Mouse (Mus musculus) kidney, adult 11 months (tissue): ENCODE measurements around the gene Cyp4f14.

ENCODE experiments used
- DNase-seq: peaks from one replicate; pipeline ENCODE4 v3.0.0; 2022

Gene Cyp4f14

DNA sequence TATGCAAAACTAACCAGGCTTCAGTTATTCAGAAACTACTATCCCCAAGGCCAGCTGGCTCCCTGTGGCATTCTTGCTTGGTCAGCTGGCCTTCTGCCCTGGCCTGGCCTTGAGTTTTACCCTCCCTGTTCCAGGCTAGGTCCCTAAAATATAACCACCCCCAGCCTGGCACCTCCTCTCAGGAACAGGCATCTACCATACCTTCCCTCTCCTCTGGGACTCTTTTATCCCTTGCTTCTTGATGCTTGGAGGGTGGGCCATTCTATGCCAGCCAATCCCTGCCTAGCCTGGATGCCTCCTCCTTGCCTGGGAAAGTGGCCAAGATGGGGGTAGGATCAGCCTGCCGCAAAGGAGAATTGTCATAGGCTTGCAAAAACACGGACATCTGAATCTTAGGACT, at the start of gene Cyp4f14:
Gene Cyp4f14, minus strand, starts transcription at position 212 of the 400 bp plus-strand sequence.
- peak; percentile 74 for DNase-seq

DNA sequence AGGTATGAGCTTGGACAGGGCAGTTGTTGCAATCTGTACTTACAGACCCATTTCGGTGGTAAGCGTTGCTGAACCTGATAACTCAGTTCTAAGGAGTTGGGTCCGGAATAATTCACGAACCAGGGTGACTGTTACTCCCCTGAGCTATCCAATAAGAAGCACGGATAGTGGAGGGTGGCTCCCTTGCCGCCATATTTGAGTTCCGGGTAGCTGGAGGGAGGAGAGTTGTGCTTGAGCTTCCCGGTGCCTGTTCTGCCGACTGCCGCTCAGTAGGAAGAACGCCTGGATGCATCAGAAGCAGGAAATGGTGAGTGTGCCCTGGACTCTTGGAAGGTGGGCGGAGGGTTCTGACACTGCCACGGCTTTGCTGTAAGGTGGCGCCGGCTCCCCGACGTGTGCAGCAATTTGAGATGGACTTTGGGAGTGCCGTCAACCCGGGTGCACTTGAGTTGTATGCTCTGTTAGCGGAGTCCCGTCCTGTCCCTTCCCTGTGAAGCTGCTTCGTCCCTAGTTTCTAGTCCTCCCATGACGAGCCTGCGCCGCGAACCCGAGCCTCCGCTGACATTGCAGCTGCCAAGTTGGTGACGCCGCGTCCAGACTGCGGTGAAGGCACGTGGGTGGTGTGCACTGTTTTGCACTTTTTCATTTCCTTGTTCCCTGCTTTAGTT, 48.6 kb upstream of the Cyp4f14 start, which contains the start of gene Zfp472:
Gene Zfp472, plus strand, starts transcription at position 192 of the 668 bp plus-strand sequence.
- peak; percentile 92 for DNase-seq

DNA sequence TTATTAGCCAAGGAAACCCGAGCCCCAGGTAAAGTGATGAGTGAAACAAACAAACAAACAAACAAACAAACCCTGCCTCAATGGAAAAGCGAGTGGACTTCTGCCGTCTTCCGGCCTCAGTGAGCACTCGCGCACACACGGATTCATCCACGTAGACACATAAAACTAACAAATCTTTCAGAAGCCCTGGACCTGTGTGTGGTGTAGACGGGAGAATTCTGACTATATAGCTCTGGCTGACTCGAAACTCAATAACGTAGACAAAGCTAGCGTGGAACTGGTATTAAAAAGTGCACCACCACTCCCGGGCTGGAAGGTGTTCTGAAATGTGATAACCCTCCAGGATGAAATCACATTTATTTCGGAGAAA, 48.1 kb upstream of the Cyp4f14 start:
- no peak for DNase-seq

DNA sequence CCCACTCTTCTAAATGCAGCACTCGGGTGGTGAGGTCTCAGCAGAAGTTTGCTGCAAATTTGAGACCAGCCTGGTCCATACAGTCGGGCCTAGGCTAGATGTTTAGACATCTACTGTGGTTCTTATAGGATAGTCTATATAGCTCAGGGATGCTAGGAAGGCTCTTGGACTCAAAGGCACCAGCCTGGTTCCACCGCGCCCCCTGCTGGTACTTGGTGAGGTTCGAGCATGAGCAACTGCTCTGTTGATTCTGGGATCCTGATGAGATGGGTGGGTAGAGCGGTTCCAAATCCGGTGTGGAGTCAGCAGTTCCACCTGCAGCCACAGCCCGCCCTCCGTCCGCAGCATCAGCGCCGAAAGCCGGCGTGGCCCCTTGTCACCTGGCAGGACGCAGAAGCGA, 34.3 kb upstream of the Cyp4f14 start:
- DNase-seq, result peak; percentile 57

DNA sequence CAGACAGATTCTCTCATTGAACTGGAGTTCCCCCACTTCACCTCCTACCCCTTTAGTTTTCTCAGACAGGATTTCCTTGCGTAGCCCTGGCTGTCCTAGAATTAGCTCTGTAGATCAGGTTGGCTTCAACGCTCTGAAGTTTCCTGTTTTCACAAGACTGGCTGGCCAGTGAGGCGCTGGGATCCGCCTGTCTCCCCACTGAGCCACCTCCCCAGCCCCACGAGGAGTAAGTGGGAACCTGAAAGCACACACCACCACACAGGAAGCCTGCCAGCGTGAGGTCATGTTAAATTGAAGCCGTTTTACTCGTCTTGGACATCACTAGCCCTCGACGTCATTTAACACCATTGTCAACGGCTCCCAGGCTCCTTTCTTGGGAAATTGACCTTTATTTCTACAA, 33.9 kb upstream of the Cyp4f14 start:
- DNase-seq, result no peak

DNA sequence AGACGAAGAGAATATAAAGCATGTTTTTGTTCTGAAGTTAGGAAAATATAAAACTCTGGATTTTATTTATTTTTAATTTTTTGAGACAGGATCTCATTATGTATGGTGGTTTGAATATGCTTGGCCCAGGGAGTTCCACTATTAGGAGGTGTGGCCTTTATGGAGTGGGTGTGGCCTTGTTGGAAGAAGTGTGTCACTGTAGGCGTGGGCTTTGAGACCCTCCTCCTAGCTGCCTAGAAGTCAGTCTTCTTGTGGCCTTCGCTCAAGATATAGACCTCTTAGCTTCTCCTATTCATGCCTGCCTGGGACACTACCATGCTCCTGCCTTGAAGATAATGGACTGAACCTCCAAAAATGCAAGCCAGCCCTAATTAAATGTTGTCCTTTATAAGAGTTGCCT, 33.0 kb upstream of the Cyp4f14 start:
- no peak for DNase-seq

DNA sequence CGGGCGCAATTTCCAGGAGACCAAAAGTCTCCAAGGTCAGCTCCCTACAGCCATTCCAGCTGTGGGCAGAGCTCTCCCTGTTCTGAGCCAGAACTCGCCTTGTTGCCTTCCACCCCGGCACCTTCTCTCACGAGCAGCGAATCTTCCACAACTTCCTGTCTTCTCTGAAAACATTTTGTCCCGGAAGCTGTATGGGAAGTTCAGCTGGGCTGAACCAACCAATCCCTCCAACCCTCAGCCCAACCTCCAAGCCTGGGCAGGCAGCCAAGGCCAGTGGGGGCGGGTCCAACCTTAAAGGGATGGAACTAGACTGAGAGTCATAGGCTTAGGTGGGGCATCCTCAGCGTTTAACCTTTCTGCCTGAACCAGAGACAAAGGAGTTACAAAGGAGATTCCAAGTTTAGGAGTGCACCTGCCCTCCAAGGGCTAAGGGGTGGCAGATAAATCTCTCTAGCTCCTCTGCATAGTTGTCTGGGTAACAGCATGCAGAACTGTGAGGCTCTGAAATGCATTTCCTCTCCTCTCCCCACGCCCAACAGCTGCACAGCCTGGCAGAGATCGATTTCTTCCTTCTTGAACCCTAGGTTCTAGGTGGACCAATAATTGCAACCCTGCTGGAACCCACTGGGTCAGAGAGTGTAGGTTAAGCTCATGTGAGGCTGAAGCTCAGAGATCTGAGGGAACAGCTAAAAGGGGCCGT, 30.2 kb upstream of the Cyp4f14 start, which contains the start of gene Cyp4f13:
Gene Cyp4f13, minus strand, starts transcription at position 188 of the 700 bp plus-strand sequence.
- peak; percentile 95 for DNase-seq

DNA sequence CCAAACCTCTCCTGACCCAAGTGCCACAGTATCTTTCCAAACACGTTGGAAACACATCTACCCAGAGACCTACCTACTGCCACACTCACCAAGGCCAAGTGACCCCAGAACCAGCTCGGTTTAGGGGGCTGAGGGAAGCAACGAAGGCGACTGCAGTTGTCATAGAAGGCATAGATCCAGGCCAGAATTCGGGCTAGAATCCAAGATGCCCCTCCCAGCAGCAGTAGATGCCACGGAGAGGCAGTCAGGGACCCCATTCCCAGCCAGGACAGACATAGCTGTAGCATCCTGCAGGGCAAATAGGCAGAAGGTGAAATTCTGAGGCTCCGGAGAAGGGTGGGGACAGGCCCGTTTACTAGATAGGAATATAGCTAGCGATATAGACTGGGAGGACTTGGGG, 29.6 kb upstream of the Cyp4f14 start:
- no peak for DNase-seq

DNA sequence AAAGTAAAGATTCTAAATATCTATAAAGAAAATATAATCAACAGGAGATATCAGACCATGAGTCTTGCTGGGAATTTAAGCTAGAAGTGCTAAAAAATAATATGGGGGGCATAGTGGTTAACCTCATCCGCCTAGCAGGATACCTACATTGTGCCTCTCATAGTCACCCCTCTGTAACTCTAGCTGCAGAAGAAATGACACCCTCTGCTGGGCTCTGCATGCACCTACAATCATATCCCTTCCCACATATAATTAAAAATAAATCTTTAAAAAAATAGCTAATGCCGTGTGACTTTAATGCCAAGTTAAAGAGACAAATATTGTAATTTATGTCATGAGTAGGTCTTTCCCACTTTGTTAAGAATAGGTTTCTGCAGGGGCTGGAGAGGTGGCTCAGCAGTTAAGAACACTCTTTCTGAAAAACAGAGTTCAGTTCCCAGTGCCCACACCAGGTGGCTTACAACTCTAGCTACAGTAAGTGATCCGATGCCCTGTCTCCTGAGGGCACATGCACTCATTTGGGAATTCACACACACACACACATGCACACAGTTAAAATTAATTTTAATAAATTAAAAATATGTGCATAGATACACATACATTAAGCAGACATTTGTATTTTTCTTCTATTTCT, 27.4 kb upstream of the Cyp4f14 start:
- DNase-seq, result no peak

DNA sequence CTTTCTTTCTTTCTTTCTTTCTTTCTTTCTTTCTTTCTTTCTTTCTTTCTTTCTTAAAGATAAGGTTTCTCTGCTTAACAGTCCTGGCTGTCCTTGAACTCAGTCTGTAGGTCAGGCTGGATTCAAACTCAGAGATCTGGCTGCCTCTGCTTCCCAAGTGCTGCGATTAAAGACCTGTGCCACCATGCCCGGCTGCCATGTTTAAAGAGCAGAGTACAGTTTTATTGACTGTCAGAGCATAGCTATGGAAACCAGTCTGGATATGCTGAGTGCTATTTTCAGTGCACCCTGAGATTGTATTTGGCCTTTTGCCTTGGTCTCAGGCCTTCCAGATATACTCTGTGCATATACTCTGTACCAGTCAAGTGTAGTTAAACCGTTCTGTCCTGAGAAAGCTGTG, 26.5 kb upstream of the Cyp4f14 start:
- DNase-seq, result no peak

DNA sequence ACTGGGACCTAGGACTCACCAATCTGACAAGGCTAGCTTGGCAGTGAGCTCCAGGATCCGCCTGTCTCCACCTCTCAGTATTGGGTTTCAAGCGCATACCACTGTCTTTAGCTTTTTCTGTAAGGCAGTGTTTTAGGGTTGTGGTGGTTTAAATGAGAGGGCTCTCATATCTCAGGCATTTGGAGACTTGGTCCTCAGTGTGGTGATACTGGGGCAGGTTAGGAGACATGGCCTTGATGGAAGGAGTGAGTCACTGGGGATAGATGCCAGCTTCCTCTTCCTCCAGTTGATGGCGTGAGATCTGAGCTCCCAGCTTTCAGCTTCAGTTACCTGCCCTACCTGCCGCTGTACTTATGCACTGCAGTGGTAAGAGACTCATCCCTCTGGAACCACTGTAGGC, 22.7 kb upstream of the Cyp4f14 start:
- DNase-seq, result no peak

DNA sequence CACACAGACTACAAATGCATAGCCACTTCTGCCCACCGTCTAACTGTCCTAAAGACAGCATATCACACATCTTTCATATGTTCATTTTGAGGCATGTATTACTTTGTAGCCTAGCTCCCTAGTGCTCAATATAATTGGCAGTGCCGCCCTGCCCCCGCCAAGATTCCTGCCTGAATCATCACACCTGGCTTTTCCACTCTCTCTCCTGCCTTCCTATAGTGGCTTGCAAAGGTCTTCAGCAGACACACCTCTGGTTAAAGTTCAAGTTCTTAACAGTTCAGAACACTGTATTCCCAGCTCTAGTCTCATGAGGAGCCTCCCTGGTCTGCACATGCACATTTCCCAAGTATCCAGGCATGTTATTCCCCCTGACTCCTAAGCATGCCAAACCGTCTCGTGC, 10.7 kb upstream of the Cyp4f14 start:
- DNase-seq, result no peak

DNA sequence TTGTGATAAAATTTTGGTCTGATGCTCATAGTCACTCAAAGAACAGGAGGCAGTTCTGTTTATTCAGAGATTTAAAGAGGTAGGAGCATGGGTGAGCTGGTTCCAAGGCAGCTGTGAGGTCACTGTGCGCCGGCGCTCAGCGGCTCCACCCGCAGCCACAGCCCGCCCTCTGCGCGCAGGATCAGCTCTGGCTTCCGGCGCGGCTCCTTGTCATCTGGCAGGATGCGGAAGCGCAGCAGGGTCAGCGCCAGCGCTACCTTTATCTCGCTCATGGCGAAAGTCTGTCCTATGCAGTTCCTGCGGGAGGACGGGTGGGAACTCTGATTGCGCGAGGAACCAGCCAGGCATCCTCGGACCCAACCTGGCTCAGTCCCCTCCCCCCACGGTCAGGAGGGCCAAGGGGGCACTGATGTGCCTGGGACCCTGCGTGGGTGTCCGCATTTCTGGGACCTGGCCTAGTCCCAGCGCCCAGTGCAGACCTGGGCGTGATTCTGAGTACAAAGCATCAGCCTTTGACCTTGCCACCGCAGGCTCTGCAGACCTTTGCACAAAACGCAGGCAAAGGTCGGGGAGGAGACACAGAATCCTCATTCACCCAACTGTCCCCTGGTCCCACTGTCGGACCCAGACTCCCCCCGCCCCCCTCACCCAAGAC, 7.6 kb upstream of the Cyp4f14 start:
- peak; percentile 69 for DNase-seq

DNA sequence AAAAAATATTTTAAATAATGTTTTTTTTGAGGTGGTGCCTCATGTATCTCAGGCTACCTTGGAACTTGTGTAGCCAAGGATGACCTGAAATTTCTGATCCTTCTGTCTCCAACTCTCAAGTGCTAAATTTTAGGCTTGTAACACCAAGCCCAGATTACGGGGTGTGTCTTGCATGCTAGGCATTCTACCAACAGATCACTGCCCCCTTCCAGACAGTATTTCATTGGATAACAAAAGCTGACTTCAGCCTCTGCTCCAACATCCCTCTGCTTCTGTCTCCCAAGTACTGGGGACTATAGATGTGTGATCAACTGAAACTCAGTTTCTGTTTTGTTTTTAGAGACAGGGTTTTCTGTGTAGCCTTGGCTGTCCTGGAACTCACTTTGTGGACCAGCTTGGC, 6.5 kb upstream of the Cyp4f14 start:
- no peak for DNase-seq

DNA sequence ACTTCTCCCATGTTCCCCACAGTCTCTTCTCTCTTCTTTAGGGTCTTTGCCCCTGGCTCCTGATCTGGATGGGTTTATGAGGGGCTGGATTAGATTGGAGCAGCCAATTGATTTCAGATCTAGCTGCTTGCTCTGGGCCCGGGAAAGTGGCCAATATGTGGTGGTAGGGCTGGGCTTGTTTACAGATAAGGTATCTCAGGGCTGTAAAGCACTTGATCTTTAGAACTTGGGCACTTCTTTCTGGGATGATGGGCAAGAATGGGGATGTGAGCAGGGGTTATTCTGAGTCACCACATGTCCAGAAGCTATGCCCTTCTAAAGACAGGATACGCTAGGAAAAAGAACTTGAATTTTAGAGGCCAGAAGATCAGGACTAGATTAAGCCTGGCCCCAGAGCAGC, 2.0 kb upstream of the Cyp4f14 start:
- DNase-seq, result no peak

DNA sequence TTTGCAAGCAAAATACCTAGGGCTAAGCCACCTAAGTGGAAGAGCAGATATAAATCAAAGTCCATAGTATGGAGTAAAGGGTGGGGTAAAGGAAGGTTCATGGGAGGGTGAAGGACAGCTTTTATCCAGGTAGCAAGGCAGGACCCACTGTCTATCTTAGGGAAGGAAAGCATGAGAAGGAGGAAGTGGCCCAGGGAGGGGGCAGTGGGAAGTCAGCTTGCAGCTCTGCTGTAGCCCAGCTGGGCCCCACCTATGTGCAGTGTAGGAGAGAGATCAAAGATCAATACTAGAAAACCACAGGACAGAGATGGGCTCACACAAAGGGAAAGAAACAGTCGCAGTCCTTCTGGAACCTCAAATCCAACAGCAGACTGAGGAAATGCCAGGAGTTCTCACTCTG, 1.1 kb downstream of the Cyp4f14 start:
- DNase-seq, result no peak

DNA sequence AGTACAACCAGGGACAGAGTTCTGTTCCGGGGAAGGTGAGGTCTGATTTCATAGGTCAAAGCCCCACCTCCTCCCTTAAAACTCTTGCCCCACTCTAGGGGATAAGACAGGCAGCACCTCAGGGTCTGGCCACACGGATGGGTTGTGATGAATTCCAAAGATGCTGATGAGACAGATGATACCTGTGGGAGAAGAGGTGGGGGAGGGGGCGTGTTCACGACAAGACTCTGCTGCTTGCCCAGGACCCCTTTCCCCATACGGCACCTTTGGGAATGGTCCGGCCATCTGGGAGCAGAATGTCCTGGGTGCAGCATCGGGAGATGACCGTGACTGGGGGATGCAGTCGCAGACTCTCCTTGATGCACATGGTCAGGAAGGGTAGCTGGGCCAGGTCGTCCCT, 11.0 kb downstream of the Cyp4f14 start:
- no peak for DNase-seq

DNA sequence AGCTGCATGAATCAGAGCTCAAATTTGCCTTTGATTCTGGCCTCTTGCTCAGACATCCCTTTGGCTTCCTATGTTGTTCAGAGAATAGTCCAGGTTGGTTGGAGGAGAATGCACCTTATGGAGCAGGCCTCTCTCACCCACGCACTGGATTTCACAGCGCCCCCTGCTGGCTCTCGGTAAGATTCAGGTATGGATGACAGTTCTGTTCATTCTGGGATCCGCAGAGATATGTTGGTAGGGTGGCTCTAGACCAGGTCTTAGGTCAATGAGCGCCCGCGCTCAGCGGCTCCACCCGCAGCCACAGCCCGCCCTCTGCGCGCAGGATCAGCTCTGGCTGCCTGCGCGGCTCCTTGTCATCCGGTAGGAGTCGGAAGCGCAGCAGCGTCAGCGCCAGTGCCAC, 11.9 kb downstream of the Cyp4f14 start:
- DNase-seq, result peak; percentile 21

DNA sequence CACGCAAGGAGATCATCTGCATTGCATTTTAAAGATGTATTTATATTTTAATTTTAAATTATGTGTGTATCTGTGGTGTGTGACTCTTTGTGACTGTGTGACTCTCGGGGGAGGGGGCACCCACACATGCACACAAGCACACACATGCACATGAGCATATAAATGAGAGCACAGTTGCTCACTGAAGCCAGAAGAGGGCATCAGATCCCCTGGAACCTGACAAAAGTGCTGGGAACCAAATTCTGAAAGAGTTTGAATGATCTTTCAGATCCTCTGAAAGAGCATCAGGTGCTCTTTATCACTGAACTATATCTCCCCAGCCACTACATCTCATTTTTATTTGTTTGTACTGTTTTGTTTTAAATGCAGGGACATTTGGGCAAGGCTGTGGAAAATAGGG, 12.7 kb downstream of the Cyp4f14 start:
- no peak for DNase-seq

DNA sequence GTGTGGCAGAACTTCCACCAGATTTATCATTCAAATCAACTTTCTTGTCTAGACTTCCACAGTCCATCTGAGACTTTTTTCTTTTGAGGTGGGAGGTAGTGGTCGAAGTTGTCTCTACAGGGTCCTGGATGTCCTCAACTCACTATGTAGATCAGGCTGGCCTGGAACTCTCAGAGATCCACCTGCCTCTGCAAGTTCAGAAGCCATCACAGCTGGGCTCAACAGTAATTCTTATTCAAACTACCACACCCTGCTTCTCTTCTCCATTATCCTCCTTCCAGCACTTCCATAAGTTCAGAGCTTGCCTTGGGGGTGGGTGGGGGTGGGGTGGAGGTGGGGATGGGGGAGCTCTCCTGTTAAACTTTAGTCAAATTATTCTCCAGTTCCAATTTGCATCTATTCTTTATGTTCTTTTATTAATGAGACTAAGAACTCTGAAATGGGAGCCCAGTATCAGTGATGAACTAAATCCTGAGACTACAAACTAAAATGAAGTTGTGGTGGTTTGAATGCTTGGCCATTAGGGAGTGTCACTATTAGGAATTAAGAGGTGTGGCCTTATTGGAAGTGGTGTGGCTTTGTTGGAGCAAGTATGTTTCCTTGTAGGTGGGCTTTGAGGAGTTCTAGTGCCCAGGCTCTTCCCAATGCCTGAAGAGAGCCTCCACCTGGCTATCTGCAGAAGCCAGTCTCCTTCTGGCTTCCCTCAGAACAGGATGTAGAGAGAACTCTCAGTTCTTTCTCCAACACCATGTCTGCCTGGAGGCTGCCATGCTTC, 15.2 kb downstream of the Cyp4f14 start:
- DNase-seq, result no peak

DNA sequence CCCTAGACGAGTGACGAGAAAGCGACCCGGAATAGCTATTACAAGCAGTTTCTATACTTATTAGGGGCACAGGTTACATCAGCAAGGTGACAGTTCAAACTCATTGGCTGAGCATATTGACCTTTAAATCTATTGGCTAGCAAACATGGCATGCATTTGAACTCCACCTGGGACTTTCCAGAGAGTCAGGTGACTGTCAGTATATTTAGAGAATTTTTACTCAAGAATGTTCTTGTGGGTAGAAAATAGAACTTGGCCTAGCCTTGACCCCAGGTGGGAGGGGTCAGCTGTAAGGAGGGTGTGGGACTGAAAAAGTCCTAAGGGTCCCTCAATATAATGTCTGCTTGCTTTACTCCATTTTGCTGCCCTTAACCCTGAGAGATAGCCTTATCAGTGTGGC, 21.7 kb downstream of the Cyp4f14 start:
- no peak for DNase-seq

DNA sequence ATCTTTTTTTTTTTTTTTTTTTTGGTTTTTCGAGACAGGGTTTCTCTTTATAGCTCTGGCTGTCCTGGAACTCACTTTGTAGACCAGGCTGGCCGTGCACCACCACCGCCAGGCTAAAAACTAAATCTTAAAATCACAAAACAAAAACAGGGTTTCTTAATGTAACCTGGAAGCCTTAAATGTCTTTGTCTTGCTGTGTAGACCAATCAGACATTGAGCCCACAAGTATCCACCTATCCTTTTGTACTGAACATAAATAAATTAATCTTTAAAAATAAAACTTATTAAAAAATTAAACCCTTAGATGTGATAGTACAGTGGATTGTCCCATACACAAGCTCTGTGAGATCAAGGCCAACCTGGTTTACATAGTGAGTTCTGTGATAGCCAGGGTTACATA, 23.2 kb downstream of the Cyp4f14 start:
- DNase-seq, result no peak
